Mouse (Mus musculus) liver, adult 2 months (tissue): Measurements from ENCODE around the gene Aldh1a1. TPM values are rescaled to one million over a fixed set of nuclear protein-coding genes. Genes with fewer than 3 reads are reported as not detected.

Experiments used
- DNase-seq: peaks from one replicate; pipeline ENCODE4 v3.0.0-alpha.2; 2011; ENCODE audit warnings: low read depth, low spot score; ENCODE audit errors: extremely low read depth
- H3K27ac ChIP-seq: fragments of 200-500 bp; replicated peaks from 2 replicates; pipeline ENCODE4 v1.5.1; 2012; ENCODE audit warnings: low read depth, mild to moderate bottlenecking, control low read depth, inconsistent platforms, low read length; ENCODE audit not compliant: insufficient read depth
- H3K27me3 ChIP-seq: fragments of 200-500 bp; 2 replicates; pipeline ENCODE4 v1.6.1; 2012; ENCODE audit warnings: mild to moderate bottlenecking, moderate library complexity, low read length, inconsistent platforms; ENCODE audit not compliant: control insufficient read depth, insufficient read depth
- H3K36me3 ChIP-seq: fragments of 200-500 bp; 2 replicates; pipeline ENCODE4 v1.6.1; 2012; ENCODE audit warnings: low read length, inconsistent platforms; ENCODE audit not compliant: control insufficient read depth, insufficient read depth
- H3K4me1 ChIP-seq: fragments of 200-500 bp; 2 replicates; pipeline ENCODE4 v1.6.1; 2011; ENCODE audit warnings: low read length; ENCODE audit not compliant: control insufficient read depth, insufficient read depth
- H3K4me3 ChIP-seq: fragments of 200-500 bp; 2 replicates; pipeline ENCODE4 v1.5.1; 2011; ENCODE audit warnings: low read depth, mild to moderate bottlenecking, control low read depth, low read length, moderate library complexity; ENCODE audit not compliant: insufficient read depth
- H3K79me2 ChIP-seq: fragments of 200-500 bp; 2 replicates; pipeline ENCODE4 v1.6.1; 2012; ENCODE audit warnings: inconsistent platforms, mild to moderate bottlenecking, low read length, moderate library complexity; ENCODE audit not compliant: control insufficient read depth, insufficient read depth
- H3K9ac ChIP-seq: fragments of 200-500 bp; 2 replicates; pipeline ENCODE4 v1.6.1; 2012; ENCODE audit warnings: low read depth, mild to moderate bottlenecking, control low read depth, inconsistent platforms, low read length
- CTCF ChIP-seq: fragments of 200-500 bp; IDR thresholded peaks from 2 replicates; pipeline ENCODE4 v1.5.1; 2011; ENCODE audit warnings: low read depth, low read length, control low read depth
- POLR2A ChIP-seq: fragments of 200-500 bp; IDR thresholded peaks from 2 replicates; pipeline ENCODE4 v1.6.1; 2011; ENCODE audit warnings: low read length, control low read depth; ENCODE audit not compliant: insufficient read depth; ENCODE audit errors: extremely low read depth
- WGBS: fragments of 180-500 bp; shearing (Covaris S2); methylation state at CpG from one replicate; pipeline ENCODE4 v1.1.7; 2018; 5-methylcytosine and 5-hydroxymethylcytosine counted together
- polyA plus RNA-seq: library from polyadenylated mRNA; depleted of rRNA; stranded (reverse); fragments of >200 nt; gene quantifications from 2 replicates; pipeline ENCODE4 v1.2.3, GENCODE M21; 2012
- total RNA-seq: library from RNA; depleted of rRNA; stranded (reverse); fragments of >200 nt; gene quantifications from 2 replicates; pipeline ENCODE4 v1.2.3, GENCODE M21; 2014

Aldh1a1 gene
- total and polyA plus RNA-seq, 2 experiments, result 277 to 885 TPM

DNA sequence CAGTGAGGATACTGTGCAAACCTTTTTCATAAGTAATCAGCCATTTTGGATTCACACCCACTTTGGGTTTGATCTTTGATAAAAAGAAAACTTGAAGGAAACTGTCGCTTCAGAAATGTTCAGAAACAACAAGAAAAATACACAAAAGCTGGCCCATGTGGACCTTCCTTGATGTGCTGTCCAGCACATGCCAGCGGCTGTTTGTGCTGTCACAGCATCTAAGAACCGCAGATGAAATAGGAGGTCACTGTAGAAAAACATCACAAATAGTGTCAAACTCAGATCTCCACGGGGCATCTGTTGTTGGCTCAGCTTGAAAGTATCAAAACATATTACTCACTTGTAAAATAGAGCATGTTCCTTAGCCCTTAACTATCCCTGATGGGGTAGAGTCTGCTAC is 73.8 kb downstream of the Aldh1a1 start:
- Histone ChIP-seq H3K36me3 (no peaks in the 10 kb centered on the region), H3K27me3 (no peaks in the 10 kb centered on the region), H3K4me3 (no peak overlapping the region), H3K27ac (no peak overlapping the region), H3K9ac (no peak overlapping the region), H3K4me1 (no peaks in the 10 kb centered on the region), H3K79me2 (no peaks in the 10 kb centered on the region)
- DNase-seq, result no peak
- WGBS, result 90% methylated on average over 4 of the region's 4 CpGs
- TF ChIP-seq CTCF, result no peak
- no peak for TF ChIP-seq POLR2A

DNA sequence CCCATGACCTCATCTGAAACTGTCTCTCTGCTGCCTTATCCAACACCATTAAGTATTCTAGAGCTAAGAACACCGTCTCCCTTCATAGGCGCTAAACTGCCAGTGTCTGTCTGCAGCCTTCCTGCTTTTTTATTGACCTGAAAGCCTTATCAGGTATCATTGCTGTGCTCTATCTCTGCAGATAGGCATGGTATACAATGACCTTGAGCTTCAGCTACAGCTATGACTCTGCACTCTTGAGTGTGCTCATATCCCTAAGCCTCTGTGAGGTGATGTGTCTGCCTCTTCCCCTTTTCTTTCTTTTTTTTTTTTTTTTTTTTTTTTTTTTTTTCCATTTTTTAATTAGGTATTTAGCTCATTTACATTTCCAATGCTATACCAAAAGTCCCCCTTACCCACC is 74.5 kb downstream of the Aldh1a1 start:
- Histone ChIP-seq H3K4me1 (no peaks in the 10 kb centered on the region), H3K27ac (no peak overlapping the region), H3K9ac (no peak overlapping the region), H3K79me2 (no peaks in the 10 kb centered on the region), H3K4me3 (no peak overlapping the region), H3K36me3 (no peaks in the 10 kb centered on the region), H3K27me3 (no peaks in the 10 kb centered on the region)
- TF ChIP-seq CTCF (no peak), POLR2A (no peak)
- DNase-seq, result no peak
- 98% methylated on average over 2 of the region's 2 CpGs for WGBS

DNA sequence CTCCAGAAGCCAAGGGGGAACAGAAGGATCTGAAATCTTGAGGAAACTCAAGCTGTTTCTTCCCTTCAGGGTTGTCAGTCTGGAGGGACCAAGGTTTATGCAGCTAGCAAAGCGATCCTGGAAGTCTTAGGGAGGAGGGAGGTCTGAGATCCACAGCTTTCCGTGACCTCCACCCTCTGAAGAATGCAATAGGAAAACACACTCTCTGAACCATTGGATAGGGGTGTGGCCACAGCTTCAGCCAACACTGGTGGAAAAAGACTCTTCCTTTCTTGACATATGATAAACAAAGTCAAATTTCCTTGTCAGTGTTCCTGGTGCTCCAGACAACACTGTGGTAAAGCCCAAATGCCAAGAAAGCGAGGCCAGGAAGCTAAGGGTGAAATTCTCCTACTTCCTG is 84.5 kb downstream of the Aldh1a1 start:
- DNase-seq, result no peak
- Histone ChIP-seq H3K4me3 (no peak overlapping the region), H3K9ac (no peak overlapping the region), H3K4me1 (no peaks in the 10 kb centered on the region), H3K27ac (no peak overlapping the region), H3K27me3 (no peaks in the 10 kb centered on the region), H3K79me2 (no peaks in the 10 kb centered on the region), H3K36me3 (no peaks in the 10 kb centered on the region)
- no peak for TF ChIP-seq CTCF
- TF ChIP-seq POLR2A, result no peak
- 69% methylated on average over 3 of the region's 3 CpGs for WGBS

DNA sequence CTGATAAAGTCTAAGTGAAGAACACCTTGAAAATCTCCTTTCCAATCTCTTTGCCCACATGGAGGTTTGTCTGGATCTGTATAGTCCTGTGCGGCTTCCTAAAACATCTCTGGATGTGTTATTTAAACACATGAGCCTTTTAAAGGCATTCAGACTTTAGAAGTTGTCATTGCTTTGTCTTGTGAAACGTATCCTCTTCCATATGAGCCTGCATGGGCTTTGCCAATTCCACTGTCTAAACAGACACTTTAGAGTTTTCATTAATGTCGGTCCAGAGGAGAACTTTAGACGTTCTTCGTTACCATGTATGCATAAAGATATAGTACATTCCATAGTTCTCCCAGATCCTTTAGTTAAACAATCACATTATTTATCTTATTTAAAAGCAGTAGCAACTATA is 84.9 kb downstream of the Aldh1a1 start:
- Histone ChIP-seq H3K4me1 (no peaks in the 10 kb centered on the region), H3K79me2 (no peaks in the 10 kb centered on the region), H3K4me3 (no peak overlapping the region), H3K36me3 (no peaks in the 10 kb centered on the region), H3K27ac (no peak overlapping the region), H3K27me3 (no peaks in the 10 kb centered on the region), H3K9ac (no peak overlapping the region)
- WGBS, result 86% methylated on average over 5 of the region's 5 CpGs
- no peak for DNase-seq
- TF ChIP-seq POLR2A (no peak), CTCF (no peak)

GRCm38 (mm10) chr19:20599951-20600350 is 107.4 kb downstream of the Aldh1a1 start:
- Histone ChIP-seq H3K27ac (peak overlapping the region; percentile 56), H3K27me3 (no peaks in the 10 kb centered on the region)
- DNase-seq, result peak; percentile 87

GRCm38 (mm10) chr19:20601739-20602138 is 109.2 kb downstream of the Aldh1a1 start:
- peak overlapping the region; percentile 57 for H3K27ac ChIP-seq
- TF ChIP-seq CTCF (no peak), POLR2A (peak; percentile 91)
- 19% methylated on average over 3 of the region's 3 CpGs for WGBS

More at GRCm38 (mm10) chr19:20599951-20600350, 107.4 kb downstream of the Aldh1a1 start:
- TF ChIP-seq POLR2A (no peak), CTCF (no peak)
- Histone ChIP-seq H3K4me3 (no peak overlapping the region), H3K79me2 (0 out of 2 replicates have a peak, but pooled peaks cover 5% of the 10 kb centered on the region), H3K4me1 (peaks cover 10% of the 10 kb centered on the region), H3K36me3 (peaks cover 2% of the 10 kb centered on the region; the same call in 1 of the 2 replicates), H3K9ac (no peak overlapping the region)

More at GRCm38 (mm10) chr19:20601739-20602138, 109.2 kb downstream of the Aldh1a1 start:
- peaks cover 2% of the 10 kb centered on the region; the same call in 1 of the 2 replicates for H3K36me3 ChIP-seq
- H3K9ac ChIP-seq, result peak overlapping the region; percentile 55
- H3K4me1 ChIP-seq, result peaks cover 16% of the 10 kb centered on the region
- peak overlapping the region; percentile 48 for H3K4me3 ChIP-seq
- 0 out of 2 replicates have a peak, but pooled peaks cover 5% of the 10 kb centered on the region for H3K79me2 ChIP-seq
- peak; percentile 96 for DNase-seq
- H3K27me3 ChIP-seq, result no peaks in the 10 kb centered on the region
